Mouse (Mus musculus) liver, adult 2 months (tissue): ENCODE results near the gene 4931406P16Rik. TPM values are rescaled to one million over a fixed set of nuclear protein-coding genes. Genes with fewer than 3 reads are reported as not detected.
A peak's percentile ranks its signal among the peaks of the same experiment; 100 is the strongest.

Source experiments
- DNase-seq: peaks from one replicate; pipeline ENCODE4 v3.0.0-alpha.2; 2011; ENCODE audit warnings: low read depth, low spot score; ENCODE audit errors: extremely low read depth
- H3K27ac ChIP-seq: fragments of 200-500 bp; replicated peaks from 2 replicates; pipeline ENCODE4 v1.5.1; 2012; ENCODE audit warnings: low read depth, mild to moderate bottlenecking, control low read depth, inconsistent platforms, low read length; ENCODE audit not compliant: insufficient read depth
- H3K27me3 ChIP-seq: fragments of 200-500 bp; 2 replicates; pipeline ENCODE4 v1.6.1; 2012; ENCODE audit warnings: mild to moderate bottlenecking, moderate library complexity, low read length, inconsistent platforms; ENCODE audit not compliant: control insufficient read depth, insufficient read depth
- H3K36me3 ChIP-seq: fragments of 200-500 bp; 2 replicates; pipeline ENCODE4 v1.6.1; 2012; ENCODE audit warnings: low read length, inconsistent platforms; ENCODE audit not compliant: control insufficient read depth, insufficient read depth
- H3K4me1 ChIP-seq: fragments of 200-500 bp; 2 replicates; pipeline ENCODE4 v1.6.1; 2011; ENCODE audit warnings: low read length; ENCODE audit not compliant: control insufficient read depth, insufficient read depth
- H3K4me3 ChIP-seq: fragments of 200-500 bp; 2 replicates; pipeline ENCODE4 v1.5.1; 2011; ENCODE audit warnings: low read depth, mild to moderate bottlenecking, control low read depth, low read length, moderate library complexity; ENCODE audit not compliant: insufficient read depth
- H3K79me2 ChIP-seq: fragments of 200-500 bp; 2 replicates; pipeline ENCODE4 v1.6.1; 2012; ENCODE audit warnings: inconsistent platforms, mild to moderate bottlenecking, low read length, moderate library complexity; ENCODE audit not compliant: control insufficient read depth, insufficient read depth
- H3K9ac ChIP-seq: fragments of 200-500 bp; 2 replicates; pipeline ENCODE4 v1.6.1; 2012; ENCODE audit warnings: low read depth, mild to moderate bottlenecking, control low read depth, inconsistent platforms, low read length
- CTCF ChIP-seq: fragments of 200-500 bp; IDR thresholded peaks from 2 replicates; pipeline ENCODE4 v1.5.1; 2011; ENCODE audit warnings: low read depth, low read length, control low read depth
- POLR2A ChIP-seq: fragments of 200-500 bp; IDR thresholded peaks from 2 replicates; pipeline ENCODE4 v1.6.1; 2011; ENCODE audit warnings: low read length, control low read depth; ENCODE audit not compliant: insufficient read depth; ENCODE audit errors: extremely low read depth
- WGBS: fragments of 180-500 bp; shearing (Covaris S2); methylation state at CpG from one replicate; pipeline ENCODE4 v1.1.7; 2018; 5-methylcytosine and 5-hydroxymethylcytosine counted together
- polyA plus RNA-seq: library from polyadenylated mRNA; depleted of rRNA; stranded (reverse); fragments of >200 nt; gene quantifications from 2 replicates; pipeline ENCODE4 v1.2.3, GENCODE M21; 2012
- total RNA-seq: library from RNA; depleted of rRNA; stranded (reverse); fragments of >200 nt; gene quantifications from 2 replicates; pipeline ENCODE4 v1.2.3, GENCODE M21; 2014

The 4931406P16Rik gene
- total and polyA plus RNA-seq, 2 experiments, result 10.1 to 11.7 TPM

GRCm38 (mm10) chr7:34308586-34308985, 4.8 kb downstream of the 4931406P16Rik start:
- Histone ChIP-seq H3K27ac (0 out of 2 replicates have a peak overlapping the region, but pooled peaks have one; percentile 16), H3K36me3 (peaks cover 4% of the 10 kb centered on the region; the same call in 1 of the 2 replicates), H3K27me3 (no peaks in the 10 kb centered on the region), H3K4me1 (peaks cover 9% of the 10 kb centered on the region), H3K9ac (no peak overlapping the region), H3K4me3 (no peak overlapping the region), H3K79me2 (peaks cover 34% of the 10 kb centered on the region; the same call in 1 of the 2 replicates)
- DNase-seq, result no peak
- WGBS, result 67% methylated on average over 5 of the region's 5 CpGs
- TF ChIP-seq POLR2A (no peak), CTCF (no peak)

GRCm38 (mm10) chr7:34305454-34305853, 7.9 kb downstream of the 4931406P16Rik start:
- H3K9ac ChIP-seq, result no peak overlapping the region
- peak; percentile 40 for DNase-seq
- H3K36me3 ChIP-seq, result 0 out of 2 replicates have a peak, but pooled peaks cover under 1% of the 10 kb centered on the region
- peaks cover 40% of the 10 kb centered on the region; the same call in 1 of the 2 replicates for H3K79me2 ChIP-seq
- H3K4me3 ChIP-seq, result peak overlapping the region; percentile 20
- WGBS, result 61% methylated on average over 4 of the region's 4 CpGs
- no peaks in the 10 kb centered on the region for H3K27me3 ChIP-seq
- TF ChIP-seq POLR2A (no peak), CTCF (no peak)
- peaks cover 15% of the 10 kb centered on the region for H3K4me1 ChIP-seq
- H3K27ac ChIP-seq, result peak overlapping the region; percentile 78

GRCm38 (mm10) chr7:34302651-34303050, 10.7 kb downstream of the 4931406P16Rik start:
- peak overlapping the region; percentile 61 for H3K27ac ChIP-seq
- no peaks in the 10 kb centered on the region for H3K36me3 ChIP-seq
- no peak overlapping the region for H3K4me3 ChIP-seq
- 88% methylated on average over 1 of the region's 1 CpGs for WGBS
- peaks cover 14% of the 10 kb centered on the region for H3K4me1 ChIP-seq
- TF ChIP-seq POLR2A, result no peak
- no peak for TF ChIP-seq CTCF
- H3K9ac ChIP-seq, result no peak overlapping the region
- H3K27me3 ChIP-seq, result no peaks in the 10 kb centered on the region
- no peak for DNase-seq
- H3K79me2 ChIP-seq, result peaks cover 37% of the 10 kb centered on the region; the same call in 1 of the 2 replicates

GRCm38 (mm10) chr7:34301952-34302351, 11.4 kb downstream of the 4931406P16Rik start:
- peaks cover 31% of the 10 kb centered on the region; the same call in 1 of the 2 replicates for H3K79me2 ChIP-seq
- TF ChIP-seq POLR2A, result no peak
- TF ChIP-seq CTCF, result no peak
- H3K9ac ChIP-seq, result no peak overlapping the region
- DNase-seq, result peak; percentile 38
- peaks cover 18% of the 10 kb centered on the region for H3K4me1 ChIP-seq
- no peaks in the 10 kb centered on the region for H3K27me3 ChIP-seq
- H3K27ac ChIP-seq, result peak overlapping the region; percentile 44
- WGBS, result 71% methylated on average over 3 of the region's 3 CpGs
- no peak overlapping the region for H3K4me3 ChIP-seq
- no peaks in the 10 kb centered on the region for H3K36me3 ChIP-seq

- Histone ChIP-seq H3K27ac (no peak overlapping the region), H3K79me2 (peaks cover 33% of the 10 kb centered on the region; the same call in 1 of the 2 replicates), H3K4me3 (no peak overlapping the region), H3K4me1 (peaks cover 21% of the 10 kb centered on the region), H3K36me3 (no peaks in the 10 kb centered on the region), H3K27me3 (no peaks in the 10 kb centered on the region), H3K9ac (no peak overlapping the region)
- 88% methylated on average over 2 of the region's 2 CpGs for WGBS
- no peak for DNase-seq
- TF ChIP-seq POLR2A, result no peak
- TF ChIP-seq CTCF, result no peak
These were observed 14.5 kb downstream of the 4931406P16Rik start for GRCm38 (mm10) chr7:34298818-34299217.

- Histone ChIP-seq H3K36me3 (0 out of 2 replicates have a peak, but pooled peaks cover 1% of the 10 kb centered on the region), H3K27me3 (no peaks in the 10 kb centered on the region), H3K27ac (peak overlapping the region; percentile 66), H3K79me2 (peaks cover 25% of the 10 kb centered on the region; the same call in 1 of the 2 replicates), H3K4me3 (no peak overlapping the region), H3K4me1 (peaks cover 26% of the 10 kb centered on the region), H3K9ac (no peak overlapping the region)
- TF ChIP-seq CTCF, result no peak
- no peak for TF ChIP-seq POLR2A
- WGBS, result 32% methylated on average over 3 of the region's 3 CpGs
- peak; percentile 96 for DNase-seq
These were observed 17.2 kb downstream of the 4931406P16Rik start for GRCm38 (mm10) chr7:34296124-34296523.
